Mouse (Mus musculus): Measurements from ENCODE around the gene Srl.

DNA sequence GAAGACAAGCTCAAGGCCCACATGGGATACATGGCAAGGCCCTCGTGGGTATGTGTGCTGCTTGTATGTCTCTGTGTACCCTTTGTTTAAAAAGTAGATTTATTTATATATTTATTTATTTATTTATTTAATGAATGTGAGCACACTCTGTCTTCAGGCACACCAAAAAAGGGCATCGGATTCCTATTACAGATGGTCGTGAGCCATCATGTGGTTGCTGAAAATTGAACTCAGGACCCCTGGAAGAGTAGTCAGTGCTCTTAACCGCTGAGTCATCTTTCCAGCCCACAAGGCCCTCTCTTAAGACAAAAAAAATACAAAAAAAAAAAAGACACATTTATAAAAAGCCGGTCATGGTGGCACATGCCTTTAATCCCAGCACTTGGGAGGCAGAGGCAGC lies 6.0 kb upstream of the Srl start:
- TF ChIP-seq CTCF (IDR thresholded peaks at IDR 0.05; ENCODE audit: control insufficient read depth, insufficient read depth, insufficient read length) (no peak), MYOG (IDR thresholded peaks at IDR 0.05; ENCODE audit: control insufficient read depth, extremely low read depth, insufficient read length) (no peak), MAX (IDR thresholded peaks at IDR 0.05) (no peak), MYOD1 (IDR thresholded peaks at IDR 0.05; ENCODE audit: control insufficient read depth, insufficient read length, low read depth) (no peak), CEBPB (IDR thresholded peaks at IDR 0.05; ENCODE audit: low read depth) (no peak)
